ENCODE assay signal across 8 mouse cellular contexts in genomic region chr7:66058703-66059102, GRCm38 (mm10). TPM values are rescaled to one million over a fixed set of nuclear protein-coding genes. Genes with fewer than 3 reads are reported as not detected.
DNase-seq lines count a peak whose midpoint lies in the region; ATAC-seq lines count a peak whose summit lies in the region.

Gene Snrpa1 (plus strand): TSS chr7:66059003.

- DNase-seq in kidney, postnatal 14 days: no peak
- no peak for DNase-seq in adrenal gland, postnatal 25 days
- DNase-seq in gastrocnemius, postnatal 14 days: no peak
- DNase-seq in right cerebral cortex, postnatal 14 days: no peak
- DNase-seq in testis, postnatal 10 days (ENCODE audit: low spot score): no peak

- ATAC-seq in kidney, embryonic 14.5 days (ENCODE audit: low FRiP score, low TSS enrichment): no peak
- ATAC-seq in intestine, embryonic 15.5 days: no peak
- ATAC-seq in megakaryocyte-erythroid progenitor cell, adult 5-6 weeks (replicated peaks; ENCODE audit: low FRiP score, low TSS enrichment, poor library complexity, severe bottlenecking): no peak

- WGBS in kidney, embryonic 14.5 days: 79% methylated on average over 1 of the region's 1 CpGs
- WGBS in intestine, embryonic 15.5 days: 74% methylated on average over 1 of the region's 1 CpGs

- peak within 1 kb of the TSS; percentile 69 for H3K4me2 ChIP-seq in kidney, embryonic 14.5 days (replicated peaks; ENCODE audit: low read depth, low read length)
- peak within 1 kb of the TSS; percentile 79 for H3K4me2 ChIP-seq in intestine, embryonic 15.5 days (replicated peaks)

- H3K27me3 ChIP-seq in kidney, embryonic 14.5 days (ENCODE audit: control insufficient read depth, insufficient read depth, low read length): no peaks in the 10 kb centered on the region
- H3K27me3 ChIP-seq in intestine, embryonic 15.5 days (replicated peaks): no peaks in the 10 kb centered on the region

- intact Hi-C loops in gastrocnemius, postnatal 14 days (cut with DNase I; ENCODE audit: low total_unique reads): no loop called here

- peaks cover 8% of the 10 kb centered on the region for H3K4me1 ChIP-seq in kidney, embryonic 14.5 days (ENCODE audit: control insufficient read depth, insufficient read depth, low read length)
- H3K4me1 ChIP-seq in intestine, embryonic 15.5 days (replicated peaks): peaks cover 10% of the 10 kb centered on the region

- peak within 1 kb of the TSS; percentile 93; the same call in 1 of the 2 replicates for H3K9ac ChIP-seq in kidney, embryonic 14.5 days (ENCODE audit: low read depth, low read length)
- H3K9ac ChIP-seq in intestine, embryonic 15.5 days: peak within 1 kb of the TSS; percentile 70; the same call in 1 of the 2 replicates

- H3K36me3 ChIP-seq in kidney, embryonic 14.5 days (ENCODE audit: control insufficient read depth, insufficient read depth, low read length): peaks cover 16% of the 10 kb centered on the region; the same call in 1 of the 2 replicates
- H3K36me3 ChIP-seq in intestine, embryonic 15.5 days: no peaks in the 10 kb centered on the region

- no peaks in the 10 kb centered on the region for H3K9me3 ChIP-seq in kidney, embryonic 14.5 days (ENCODE audit: control insufficient read depth, low read length)
- no peaks in the 10 kb centered on the region for H3K9me3 ChIP-seq in intestine, embryonic 15.5 days

- peak within 1 kb of the TSS; percentile 98 for H3K4me3 ChIP-seq in kidney, embryonic 14.5 days (ENCODE audit: low read length)
- peak within 1 kb of the TSS; percentile 70 for H3K4me3 ChIP-seq in intestine, embryonic 15.5 days (replicated peaks)

- no peak within 1 kb of the TSS for H3K27ac ChIP-seq in kidney, embryonic 14.5 days (ENCODE audit: low read depth, low read length)
- no peak within 1 kb of the TSS for H3K27ac ChIP-seq in intestine, embryonic 15.5 days

RNA-seq across cellular contexts. Expression of gene Snrpa1, which starts in this region (rescaled TPM):
- polyA plus RNA-seq in kidney, embryonic 14.5 days (2014; fragmentation: Nextera tagmentation; extraction: Ambion mirVana): 201 and 241 TPM in 2 replicates
- total RNA-seq in adrenal gland, postnatal 25 days (2021): 40.3 and 41.1 TPM in 2 replicates
- total RNA-seq in gastrocnemius, postnatal 14 days (2021): 10 to 100 TPM; 17.3 to 17.9 TPM
- 165 and 179 TPM in 2 replicates for polyA plus RNA-seq in intestine, embryonic 15.5 days (2015; fragmentation: Nextera tagmentation; extraction: Ambion mirVana)
- 141 and 167 TPM in 2 replicates for total RNA-seq in megakaryocyte-erythroid progenitor cell, adult 5-6 weeks (2014; fragmentation: Nextera tagmentation)
- 151 and 194 TPM in 2 replicates for total RNA-seq in megakaryocyte-erythroid progenitor cell, adult 5-6 weeks (2017)
